Mouse (Mus musculus): ENCODE measurements around the gene Pld1.
A peak's percentile ranks its signal among the peaks of the same experiment; 100 is the strongest.

Pld1 gene

DNA sequence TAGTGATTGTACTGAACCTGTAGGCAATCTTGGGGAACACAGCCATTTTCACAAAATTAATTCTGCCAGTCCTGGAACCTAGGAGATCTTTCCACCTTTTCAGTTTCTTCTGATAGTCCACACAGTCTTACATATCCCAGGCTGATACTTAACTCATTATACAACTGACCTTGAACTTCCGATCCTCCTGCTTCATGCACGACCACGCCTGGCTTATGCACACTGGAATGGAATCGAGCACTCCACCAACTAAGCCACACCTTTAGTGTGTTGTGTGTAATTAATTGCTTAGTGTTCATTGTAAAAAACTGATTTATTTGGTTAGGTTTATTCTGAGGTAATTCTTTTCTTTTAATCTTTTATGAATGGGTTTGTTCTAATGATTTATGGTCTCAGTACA is 122.2 kb downstream of the Pld1 start:
- no peak for DNase-seq

- DNase-seq, result no peak
These were observed 122.7 kb downstream of the Pld1 start for GRCm38 (mm10) chr3:28061155-28061554.

DNA sequence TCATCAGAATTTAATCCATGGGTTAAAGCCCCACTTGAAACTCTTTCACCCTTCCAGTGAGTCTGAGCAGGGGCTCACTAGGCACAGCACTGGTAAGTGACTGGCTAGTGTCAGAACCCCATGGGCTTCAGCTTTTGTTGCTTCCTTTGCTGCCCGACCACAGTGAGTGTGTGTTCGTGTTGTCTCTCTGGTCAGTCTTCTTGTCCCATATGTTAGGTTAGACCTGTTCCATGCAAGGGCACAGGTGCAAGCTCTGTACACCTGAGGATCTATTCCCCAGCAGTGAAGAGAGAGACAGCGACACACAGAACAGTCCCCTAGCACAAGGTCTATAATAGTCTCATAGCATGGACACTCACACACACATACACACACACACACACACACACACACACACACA is 140.7 kb downstream of the Pld1 start:
- DNase-seq, result no peak

GRCm38 (mm10) chr3:28080116-28080515 is 141.6 kb downstream of the Pld1 start:
- no peak for DNase-seq

DNA sequence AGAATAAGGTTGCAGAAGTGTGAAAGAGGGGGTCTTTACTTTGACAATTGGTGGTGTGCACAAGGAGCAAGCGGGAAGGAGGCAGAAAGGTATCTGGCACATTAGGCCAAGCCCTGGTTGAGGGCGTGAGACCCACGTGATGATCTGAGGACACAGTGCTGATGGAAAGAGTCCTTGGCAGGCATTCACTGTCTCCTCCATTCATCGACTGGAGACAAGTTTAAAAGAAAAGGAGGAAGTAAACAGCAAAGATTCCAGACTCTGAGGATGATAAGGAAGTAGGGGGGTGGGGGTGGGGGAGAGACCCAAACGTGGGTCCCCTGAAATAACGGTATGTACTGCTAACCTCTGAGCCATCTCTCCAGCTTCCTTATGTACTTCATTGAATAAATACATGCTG is 142.5 kb downstream of the Pld1 start:
- no peak for DNase-seq

- DNase-seq, result no peak
These were observed 144.7 kb downstream of the Pld1 start for GRCm38 (mm10) chr3:28083218-28083617.

GRCm38 (mm10) chr3:28084281-28084680 is 145.8 kb downstream of the Pld1 start:
- DNase-seq, result no peak

DNA sequence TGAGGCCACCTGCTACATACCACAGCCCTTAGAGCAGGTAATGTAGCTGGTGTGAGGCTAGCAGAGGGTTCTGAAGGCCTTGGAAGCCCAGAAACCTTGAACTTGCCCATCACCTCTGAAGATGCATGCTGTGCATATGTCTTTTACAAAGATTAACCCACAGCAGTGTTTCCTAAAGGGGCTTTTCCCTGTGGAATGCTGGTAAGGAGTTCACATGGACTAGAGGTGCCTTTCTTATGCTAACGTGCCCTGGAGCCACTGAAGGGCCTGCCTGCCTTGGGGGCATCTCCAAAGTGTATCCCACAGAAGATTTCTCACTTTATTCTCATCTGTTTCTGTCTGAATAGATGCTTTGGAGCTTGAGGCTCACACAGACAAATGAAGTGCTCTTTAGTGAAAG is 152.8 kb downstream of the Pld1 start:
- DNase-seq, result no peak

DNA sequence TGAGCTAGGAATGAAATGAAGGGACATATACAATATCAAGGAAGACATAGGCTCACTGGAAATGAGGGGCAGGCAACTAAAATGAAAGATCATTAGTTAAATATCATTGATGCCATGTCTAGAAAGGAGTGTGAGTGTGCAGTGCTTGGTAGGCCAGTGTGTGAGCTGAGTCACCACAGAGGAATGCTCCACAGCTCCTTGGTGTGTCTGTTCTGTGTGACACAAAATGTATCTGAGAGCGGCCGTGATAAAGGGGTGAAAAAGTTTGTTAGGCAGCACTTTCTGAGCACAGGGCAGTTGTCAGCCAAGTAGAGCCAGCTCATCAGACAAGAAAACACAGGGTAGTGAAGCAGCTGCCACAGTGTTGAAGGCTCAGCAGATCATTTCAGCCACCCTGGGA is 153.2 kb downstream of the Pld1 start:
- no peak for DNase-seq

GRCm38 (mm10) chr3:28093684-28094302 is 155.3 kb downstream of the Pld1 start:
- no peak for DNase-seq

- DNase-seq, result no peak
These were observed 157.0 kb downstream of the Pld1 start for GRCm38 (mm10) chr3:28095451-28095850.

DNA sequence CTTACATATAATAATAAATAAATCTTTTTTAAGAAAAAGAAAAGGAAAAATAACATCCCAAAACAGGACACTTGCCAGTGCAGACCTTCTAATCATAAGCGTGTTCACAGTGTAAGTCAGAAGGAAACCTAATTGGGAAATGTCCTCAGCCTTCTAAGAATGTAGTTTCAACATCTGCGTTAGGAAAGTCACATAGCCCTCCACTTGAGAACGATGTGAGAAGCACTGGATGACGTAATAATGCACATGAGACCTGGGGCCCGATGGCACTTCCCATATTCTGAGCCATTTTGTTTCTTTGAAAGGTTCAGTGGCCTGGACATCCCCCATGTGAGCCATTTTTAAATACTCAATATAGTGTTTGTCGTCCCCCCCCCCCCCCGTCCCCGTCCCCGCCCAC is 160.7 kb downstream of the Pld1 start:
- no peak for DNase-seq

DNA sequence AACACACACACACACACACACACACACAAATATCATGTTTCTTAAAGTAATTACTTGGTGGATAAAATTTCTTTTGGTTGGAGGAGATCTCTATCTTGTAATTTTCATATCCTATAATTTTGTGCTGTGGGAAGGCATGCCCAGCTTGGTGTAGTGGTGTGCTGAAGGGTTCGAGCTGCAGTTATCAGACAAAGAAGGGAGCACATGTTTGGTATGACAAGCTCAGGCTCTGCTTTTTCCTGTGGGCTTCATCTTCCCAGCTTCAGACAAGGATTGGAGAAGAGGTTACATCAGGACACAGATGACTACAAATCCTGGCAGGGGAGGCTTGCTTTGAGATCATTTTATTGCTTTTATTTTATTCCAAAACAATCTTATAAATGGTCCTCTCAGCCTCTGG is 166.5 kb downstream of the Pld1 start:
- no peak for DNase-seq

- DNase-seq, result peak; percentile 11
These were observed 169.0 kb downstream of the Pld1 start for GRCm38 (mm10) chr3:28107446-28108004.

GRCm38 (mm10) chr3:28111516-28111915 is 173.0 kb downstream of the Pld1 start:
- no peak for DNase-seq

- no peak for DNase-seq
These were observed 175.4 kb downstream of the Pld1 start for GRCm38 (mm10) chr3:28113881-28114280.

DNA sequence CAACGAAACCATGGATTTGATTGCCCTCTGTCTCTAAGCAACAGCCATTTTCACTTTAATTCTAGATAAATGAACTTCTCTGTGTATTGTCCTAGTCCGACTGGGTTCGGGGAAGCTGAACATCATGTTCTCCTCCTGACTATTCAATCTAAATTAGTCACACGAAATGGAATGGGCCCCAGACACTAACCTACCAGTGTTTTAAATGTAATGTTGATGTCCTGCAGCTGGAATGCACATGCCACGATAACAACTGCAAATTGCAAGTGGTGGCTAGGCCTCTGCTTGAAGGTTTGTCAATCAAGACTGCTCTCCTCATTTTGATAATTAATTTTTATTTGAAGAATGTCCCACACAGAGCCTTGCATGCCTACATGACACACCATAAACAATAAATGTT is 203.2 kb downstream of the Pld1 start:
- no peak for DNase-seq

GRCm38 (mm10) chr3:28142121-28142520 is 203.6 kb downstream of the Pld1 start:
- no peak for DNase-seq

DNA sequence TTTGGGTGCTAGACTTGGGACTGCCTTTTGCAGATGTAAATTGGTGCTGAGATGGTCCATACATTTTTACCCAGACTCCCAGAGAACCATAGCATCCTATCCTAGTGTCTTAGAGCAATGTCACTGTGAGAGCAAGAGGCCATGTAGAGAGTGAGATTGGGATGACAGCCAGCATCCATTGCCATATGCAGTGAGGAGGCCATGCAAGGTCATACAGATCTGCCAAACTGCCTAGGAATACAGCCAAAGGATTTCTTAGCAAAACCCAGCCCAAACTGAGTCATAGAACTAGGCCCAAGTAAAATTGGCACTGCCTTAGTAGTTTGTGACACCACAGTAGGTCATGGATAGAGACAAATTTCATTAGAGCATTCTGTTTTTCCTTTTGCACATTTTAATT is 206.2 kb downstream of the Pld1 start:
- no peak for DNase-seq

- no peak for DNase-seq
These were observed 207.0 kb downstream of the Pld1 start for GRCm38 (mm10) chr3:28145461-28145860.

- no peak for DNase-seq
These were observed 211.3 kb downstream of the Pld1 start for GRCm38 (mm10) chr3:28149656-28150256.

GRCm38 (mm10) chr3:28158006-28158405 is 219.5 kb downstream of the Pld1 start:
- DNase-seq, result no peak

DNA sequence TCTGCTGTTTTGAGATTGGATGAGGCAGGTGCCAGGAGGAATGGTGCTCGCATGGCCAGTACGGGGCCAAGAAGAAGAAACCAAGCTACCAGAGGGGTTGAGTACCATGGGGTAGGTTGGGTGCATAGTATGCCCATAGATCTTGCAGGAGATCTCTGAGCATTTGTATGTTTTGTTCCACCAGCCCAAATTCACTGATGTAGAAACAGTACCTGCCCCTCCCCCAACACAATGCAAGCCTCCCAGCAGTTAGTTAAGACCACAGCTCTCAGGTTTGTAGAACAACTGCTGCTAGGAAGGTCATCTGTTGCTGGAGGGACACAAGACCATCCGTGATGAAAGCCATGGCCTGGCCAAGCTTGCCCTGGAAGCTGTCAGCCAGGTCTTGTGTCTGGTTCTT is 220.4 kb downstream of the Pld1 start:
- no peak for DNase-seq

- DNase-seq, result no peak
These were observed 223.9 kb downstream of the Pld1 start for GRCm38 (mm10) chr3:28162346-28162745.

DNA sequence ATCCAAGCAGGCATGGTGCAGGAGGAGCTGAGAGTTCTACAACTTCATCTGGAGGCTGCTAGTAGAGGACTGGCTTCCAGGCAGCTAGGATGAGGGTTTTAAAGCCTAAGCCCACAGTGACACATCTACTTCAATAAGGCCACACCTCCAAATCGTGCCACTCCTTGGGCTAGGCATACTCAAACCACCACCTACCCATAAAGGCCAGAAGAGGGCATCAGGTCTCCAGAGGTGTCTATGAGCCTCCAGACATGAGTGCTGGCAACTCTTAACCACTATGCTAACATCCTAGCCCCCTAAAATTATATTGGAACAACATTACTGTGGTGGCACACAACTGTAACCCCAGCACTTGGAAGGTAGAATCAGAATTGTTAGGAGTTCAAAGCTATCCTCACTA is 226.2 kb downstream of the Pld1 start:
- peak; percentile 12 for DNase-seq

All from thymus, postnatal 14 days (tissue).